Mouse (Mus musculus): ENCODE measurements around the gene Timmdc1. TPM values are rescaled to one million over a fixed set of nuclear protein-coding genes. Genes with fewer than 3 reads are reported as not detected.

The Timmdc1 gene
- total and polyA plus RNA-seq, 2 experiments from 2014 or later, result 26.3 to 29.4 TPM

DNA sequence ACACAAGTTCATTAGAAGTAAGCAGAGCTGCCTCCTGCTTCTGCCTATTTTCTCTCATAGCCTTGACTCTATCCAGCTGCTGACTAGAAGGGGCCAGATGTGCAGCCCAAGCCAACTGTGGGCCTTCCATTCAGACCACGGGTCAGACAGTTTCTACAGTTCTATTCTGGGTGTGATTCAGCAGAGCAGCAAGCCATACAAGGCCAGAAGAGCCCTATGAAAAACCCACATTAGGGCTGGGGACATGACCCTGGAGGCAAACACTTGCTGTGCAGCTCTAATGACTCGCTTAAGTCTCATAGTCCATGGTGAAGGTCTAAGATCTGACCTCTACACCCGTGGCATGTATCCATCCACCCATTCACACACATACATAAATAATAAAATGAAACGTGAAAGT lies 56.4 kb downstream of the Timmdc1 start:
- Histone ChIP-seq H3K36me3 (ENCODE audit: insufficient read depth, low read length) (no peaks in the 10 kb centered on the region), H3K4me3 (ENCODE audit: low read depth, low read length) (no peak overlapping the region), H3K9ac (replicated peaks; ENCODE audit: low read length, poor library complexity, severe bottlenecking) (no peak overlapping the region), H3K4me2 (ENCODE audit: low read depth, low read length, poor library complexity, severe bottlenecking) (no peak overlapping the region), H3K9me3 (ENCODE audit: low read length) (no peaks in the 10 kb centered on the region), H3K27ac (ENCODE audit: low read depth, low read length) (no peak overlapping the region), H3K4me1 (ENCODE audit: insufficient read depth, low read length) (no peaks in the 10 kb centered on the region), H3K27me3 (ENCODE audit: insufficient read depth, low read length) (no peaks in the 10 kb centered on the region)
- ATAC-seq (ENCODE audit: low FRiP score) (no peak), DNase-seq (ENCODE audit: low spot score) (no peak)
- no peak for TF ChIP-seq CTCF (IDR thresholded peaks at IDR 0.05)
- WGBS, result 84% methylated on average over 4 of the region's 4 CpGs

DNA sequence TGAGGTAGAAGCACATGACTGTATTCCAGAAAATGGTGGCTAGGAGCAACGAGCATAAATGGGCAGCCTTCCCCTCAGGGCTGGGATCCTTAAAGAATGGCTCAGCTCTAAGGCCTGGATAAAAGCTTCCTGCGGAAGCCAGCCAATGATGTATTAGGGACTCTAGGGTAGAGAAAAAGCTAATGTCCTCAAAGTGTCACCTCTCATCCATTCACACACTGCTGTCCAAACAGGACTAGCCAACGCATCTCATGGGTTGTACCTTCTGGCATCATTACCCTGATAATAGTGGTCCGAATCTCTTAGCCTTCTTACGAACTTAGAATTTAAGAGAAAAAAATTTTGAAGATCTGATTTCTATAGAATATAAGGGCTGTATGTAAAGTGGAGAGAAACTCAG lies 59.2 kb downstream of the Timmdc1 start:
- H3K9ac ChIP-seq (replicated peaks; ENCODE audit: low read length, poor library complexity, severe bottlenecking), result no peak overlapping the region
- no peaks in the 10 kb centered on the region for H3K4me1 ChIP-seq (ENCODE audit: insufficient read depth, low read length)
- no peaks in the 10 kb centered on the region for H3K36me3 ChIP-seq (ENCODE audit: insufficient read depth, low read length)
- no peak for TF ChIP-seq CTCF (IDR thresholded peaks at IDR 0.05)
- no peak overlapping the region for H3K4me3 ChIP-seq (ENCODE audit: low read depth, low read length)
- no peak overlapping the region for H3K27ac ChIP-seq (ENCODE audit: low read depth, low read length)
- H3K4me2 ChIP-seq (ENCODE audit: low read depth, low read length, poor library complexity, severe bottlenecking), result no peak overlapping the region
- H3K27me3 ChIP-seq (ENCODE audit: insufficient read depth, low read length), result no peaks in the 10 kb centered on the region
- DNase-seq (ENCODE audit: low spot score), result no peak
- no peaks in the 10 kb centered on the region for H3K9me3 ChIP-seq (ENCODE audit: low read length)
- 88% methylated on average over 5 of the region's 5 CpGs for WGBS
- no peak for ATAC-seq (ENCODE audit: low FRiP score)

DNA sequence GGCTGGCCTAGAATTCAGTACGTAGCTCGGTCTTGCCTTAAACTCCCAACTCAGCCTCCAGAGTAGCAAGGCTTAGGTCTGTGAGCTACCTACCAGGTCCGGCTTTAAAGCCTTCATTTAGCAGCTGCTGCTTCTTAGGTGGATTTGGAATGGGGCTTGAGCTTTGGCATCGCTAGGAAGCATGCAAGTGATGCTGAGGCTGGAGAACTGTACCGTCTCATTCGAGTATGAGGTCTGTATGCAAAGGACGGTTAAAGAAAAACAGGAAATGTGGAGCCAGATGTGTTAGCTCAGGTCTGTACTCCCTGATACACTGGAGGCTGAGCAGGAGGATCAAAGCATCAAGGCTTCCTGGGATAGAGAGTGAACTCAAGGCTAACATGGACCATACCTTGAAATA lies 60.3 kb downstream of the Timmdc1 start:
- no peak overlapping the region for H3K27ac ChIP-seq (ENCODE audit: low read depth, low read length)
- H3K4me3 ChIP-seq (ENCODE audit: low read depth, low read length), result no peak overlapping the region
- no peaks in the 10 kb centered on the region for H3K27me3 ChIP-seq (ENCODE audit: insufficient read depth, low read length)
- no peak for TF ChIP-seq CTCF (IDR thresholded peaks at IDR 0.05)
- DNase-seq (ENCODE audit: low spot score) (no peak), ATAC-seq (ENCODE audit: low FRiP score) (no peak)
- H3K9ac ChIP-seq (replicated peaks; ENCODE audit: low read length, poor library complexity, severe bottlenecking), result no peak overlapping the region
- WGBS, result 87% methylated on average over 7 of the region's 7 CpGs
- H3K4me1 ChIP-seq (ENCODE audit: insufficient read depth, low read length), result no peaks in the 10 kb centered on the region
- H3K9me3 ChIP-seq (ENCODE audit: low read length), result no peaks in the 10 kb centered on the region
- no peak overlapping the region for H3K4me2 ChIP-seq (ENCODE audit: low read depth, low read length, poor library complexity, severe bottlenecking)
- H3K36me3 ChIP-seq (ENCODE audit: insufficient read depth, low read length), result no peaks in the 10 kb centered on the region

DNA sequence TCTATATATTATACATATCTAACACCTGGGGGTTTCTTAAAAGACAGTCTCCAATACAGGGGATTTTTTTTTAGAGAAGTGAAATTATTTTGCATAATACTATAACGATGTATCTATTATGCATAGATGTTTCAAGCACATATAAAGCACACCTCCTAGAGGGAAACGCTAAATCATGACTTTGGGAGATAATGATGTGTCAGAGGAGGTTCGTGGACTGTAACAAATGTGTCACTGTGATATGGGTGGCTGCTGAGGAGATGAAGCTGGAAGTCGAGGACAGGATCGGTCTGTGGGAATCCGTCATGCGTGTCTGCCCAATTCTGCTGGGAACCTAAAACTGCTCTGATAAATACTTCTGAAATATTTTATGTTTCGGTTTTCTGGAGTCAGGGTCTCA lies 60.7 kb downstream of the Timmdc1 start:
- Histone ChIP-seq H3K9me3 (ENCODE audit: low read length) (no peaks in the 10 kb centered on the region), H3K27me3 (ENCODE audit: insufficient read depth, low read length) (no peaks in the 10 kb centered on the region), H3K4me3 (ENCODE audit: low read depth, low read length) (no peak overlapping the region), H3K4me2 (ENCODE audit: low read depth, low read length, poor library complexity, severe bottlenecking) (no peak overlapping the region), H3K4me1 (ENCODE audit: insufficient read depth, low read length) (no peaks in the 10 kb centered on the region), H3K36me3 (ENCODE audit: insufficient read depth, low read length) (no peaks in the 10 kb centered on the region), H3K9ac (replicated peaks; ENCODE audit: low read length, poor library complexity, severe bottlenecking) (no peak overlapping the region), H3K27ac (ENCODE audit: low read depth, low read length) (no peak overlapping the region)
- TF ChIP-seq CTCF (IDR thresholded peaks at IDR 0.05), result no peak
- WGBS, result 80% methylated on average over 8 of the region's 8 CpGs
- DNase-seq (ENCODE audit: low spot score) (no peak), ATAC-seq (ENCODE audit: low FRiP score) (no peak)

DNA sequence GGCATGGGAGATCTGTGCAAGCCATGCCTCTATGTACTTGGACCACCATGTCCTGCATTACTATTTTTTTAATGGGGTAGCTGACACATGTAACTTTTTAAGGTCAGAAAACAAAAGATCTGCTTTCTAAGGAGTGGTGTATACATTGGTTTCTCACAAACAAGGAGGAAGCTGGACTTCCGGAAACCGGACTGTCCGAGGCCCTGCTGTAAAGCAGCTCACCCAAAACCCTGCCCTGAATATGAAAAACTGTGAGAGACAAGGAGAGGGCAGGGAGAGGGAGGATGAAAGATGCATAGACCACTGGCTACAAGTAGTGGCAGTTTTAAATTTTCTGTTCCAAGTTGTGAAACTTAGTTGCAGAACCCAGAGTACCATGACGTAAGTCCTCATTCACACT lies 62.5 kb downstream of the Timmdc1 start:
- no peaks in the 10 kb centered on the region for H3K9me3 ChIP-seq (ENCODE audit: low read length)
- no peak overlapping the region for H3K4me3 ChIP-seq (ENCODE audit: low read depth, low read length)
- H3K4me2 ChIP-seq (ENCODE audit: low read depth, low read length, poor library complexity, severe bottlenecking), result no peak overlapping the region
- H3K27me3 ChIP-seq (ENCODE audit: insufficient read depth, low read length), result no peaks in the 10 kb centered on the region
- H3K4me1 ChIP-seq (ENCODE audit: insufficient read depth, low read length), result no peaks in the 10 kb centered on the region
- H3K27ac ChIP-seq (ENCODE audit: low read depth, low read length), result no peak overlapping the region
- H3K9ac ChIP-seq (replicated peaks; ENCODE audit: low read length, poor library complexity, severe bottlenecking), result no peak overlapping the region
- no peak for TF ChIP-seq CTCF (IDR thresholded peaks at IDR 0.05)
- 91% methylated on average over 4 of the region's 4 CpGs for WGBS
- DNase-seq (ENCODE audit: low spot score), result no peak
- H3K36me3 ChIP-seq (ENCODE audit: insufficient read depth, low read length), result no peaks in the 10 kb centered on the region
- ATAC-seq (ENCODE audit: low FRiP score), result no peak

DNA sequence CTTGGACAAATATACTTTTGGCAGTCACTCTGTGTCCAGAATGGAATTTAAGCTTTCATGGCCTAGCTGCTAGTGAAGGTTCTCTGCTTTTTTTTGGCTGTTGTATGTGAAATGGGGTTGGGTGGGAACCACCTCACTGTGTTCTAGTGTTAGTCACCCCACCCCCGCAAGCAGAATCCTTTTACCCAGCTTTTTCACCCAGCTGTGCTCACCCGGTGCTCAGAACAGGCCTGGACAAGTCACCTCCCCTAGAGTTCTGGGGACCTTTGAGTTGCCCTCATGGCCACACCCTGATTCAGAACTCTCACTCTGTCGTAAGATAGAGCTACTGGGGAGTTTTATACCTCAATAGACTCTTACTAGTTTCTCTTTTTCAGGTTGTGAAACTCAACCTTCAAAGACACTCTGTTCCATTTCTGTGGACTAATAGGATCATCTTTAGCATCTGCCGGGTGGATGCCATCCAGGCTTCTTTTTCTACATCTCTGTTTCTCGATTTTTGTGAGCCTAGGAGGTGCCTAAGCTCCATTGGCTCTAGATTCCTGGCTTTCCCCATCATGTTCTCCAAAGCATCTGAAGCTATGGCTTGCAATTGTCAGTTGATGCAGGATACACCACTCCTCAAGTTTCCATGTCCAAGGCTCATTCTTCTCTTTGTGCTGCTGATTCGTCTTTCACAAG lies 63.7 kb downstream of the Timmdc1 start:
- TF ChIP-seq CTCF (IDR thresholded peaks at IDR 0.05), result no peak
- H3K27ac ChIP-seq (ENCODE audit: low read depth, low read length), result no peak overlapping the region
- no peaks in the 10 kb centered on the region for H3K4me1 ChIP-seq (ENCODE audit: insufficient read depth, low read length)
- H3K9ac ChIP-seq (replicated peaks; ENCODE audit: low read length, poor library complexity, severe bottlenecking), result no peak overlapping the region
- H3K36me3 ChIP-seq (ENCODE audit: insufficient read depth, low read length), result no peaks in the 10 kb centered on the region
- ATAC-seq (ENCODE audit: low FRiP score) (no peak), DNase-seq (ENCODE audit: low spot score) (no peak)
- H3K27me3 ChIP-seq (ENCODE audit: insufficient read depth, low read length), result no peaks in the 10 kb centered on the region
- no peak overlapping the region for H3K4me3 ChIP-seq (ENCODE audit: low read depth, low read length)
- H3K4me2 ChIP-seq (ENCODE audit: low read depth, low read length, poor library complexity, severe bottlenecking), result no peak overlapping the region
- no peaks in the 10 kb centered on the region for H3K9me3 ChIP-seq (ENCODE audit: low read length)
- WGBS, result 69% methylated on average over 6 of the region's 6 CpGs
